Mouse (Mus musculus) spleen, adult 18-20 months (tissue): ENCODE data around the gene Pgf.
"Not testable (repeated sequence)": the region's sequence is repeated elsewhere in the genome, so short reads cannot be mapped to it uniquely, and the experiment has no call there.

ENCODE experiments used
- DNase-seq, 2 experiments: peaks; one replicate each; pipeline ENCODE4 v3.0.0; 2022; ENCODE audit warnings: mixed read lengths in 2 of 2

Pgf gene

GRCm38 (mm10) chr12:85153011-85153410 is 24.6 kb downstream of the Pgf start:
- DNase-seq, result no peak

- no peak for DNase-seq
Observed at GRCm38 (mm10) chr12:85151002-85151774, 26.4 kb downstream of the Pgf start, which contains the start of gene Rps6kl1. Gene Rps6kl1, minus strand, starts transcription at chr12:85151264.

- DNase-seq, result no peak
Observed at GRCm38 (mm10) chr12:85150321-85151001, 27.1 kb downstream of the Pgf start.

- DNase-seq, result no peak
Observed at GRCm38 (mm10) chr12:85146881-85147280, 30.7 kb downstream of the Pgf start.

- DNase-seq, result no peak
Observed at GRCm38 (mm10) chr12:85146355-85146754, 31.2 kb downstream of the Pgf start.

- no peak for DNase-seq
Observed at GRCm38 (mm10) chr12:85145630-85146029, 32.0 kb downstream of the Pgf start.

GRCm38 (mm10) chr12:85144821-85145220 is 32.8 kb downstream of the Pgf start:
- DNase-seq, result no peak

GRCm38 (mm10) chr12:85144276-85144675 is 33.3 kb downstream of the Pgf start:
- DNase-seq, result not testable (repeated sequence)

- peak; percentile 30 to 77 for DNase-seq
Observed at GRCm38 (mm10) chr12:85142803-85143202, 34.8 kb downstream of the Pgf start.

- no peak for DNase-seq
Observed at GRCm38 (mm10) chr12:85141096-85141495, 36.5 kb downstream of the Pgf start.

- DNase-seq, result peak in 1 of 2 experiments; percentile 20
Observed at GRCm38 (mm10) chr12:85140036-85140701, 37.4 kb downstream of the Pgf start.

- no peak for DNase-seq
Observed at GRCm38 (mm10) chr12:85136627-85137026, 41.0 kb downstream of the Pgf start.

GRCm38 (mm10) chr12:85135513-85136470 is 41.8 kb downstream of the Pgf start:
- DNase-seq, result no peak

- no peak for DNase-seq
Observed at GRCm38 (mm10) chr12:85134043-85134794, 43.4 kb downstream of the Pgf start.

GRCm38 (mm10) chr12:85131361-85131760 is 46.2 kb downstream of the Pgf start:
- no peak for DNase-seq

GRCm38 (mm10) chr12:85129426-85129978 is 48.1 kb downstream of the Pgf start:
- DNase-seq, result no peak

- no peak for DNase-seq
Observed at GRCm38 (mm10) chr12:85126986-85127603, 50.5 kb downstream of the Pgf start.

- DNase-seq, result no peak
Observed at GRCm38 (mm10) chr12:85124751-85125150, 52.8 kb downstream of the Pgf start.

- no peak for DNase-seq
Observed at GRCm38 (mm10) chr12:85123645-85124044, 53.9 kb downstream of the Pgf start.

- peak in 1 of 2 experiments; percentile 27 for DNase-seq
Observed at GRCm38 (mm10) chr12:85123108-85123530, 54.5 kb downstream of the Pgf start.
